9 mouse cellular contexts compared by ENCODE assay signal in genomic region chr6:48572572-48573061, GRCm38 (mm10). TPM values are rescaled to one million over a fixed set of nuclear protein-coding genes. Genes with fewer than 3 reads are reported as not detected.
A peak's percentile ranks its signal among the peaks of the same experiment; 100 is the strongest.
DNase-seq lines count a peak whose midpoint lies in the region; ATAC-seq and TF ChIP-seq lines count a peak whose summit lies in the region.
"Had no signal": no experiment of that assay in that cellular context is flagged by ENCODE, and none has a peak within 500 bp of the region (broad histone marks: within the 10 kb centered on the region; RNA-seq: fewer than 3 reads in every experiment).

Rarres2 (minus strand) TSS chr6:48572789.

- peak; percentile 69 for ATAC-seq in kidney, embryonic 14.5 days (ENCODE audit: low FRiP score, low TSS enrichment)

- H3K9ac ChIP-seq in kidney, embryonic 14.5 days (ENCODE audit: low read depth, low read length): peak within 1 kb of the TSS; percentile 28; the same call in 1 of the 2 replicates
- H3K9ac ChIP-seq: hindbrain, embryonic 15.5 days had no signal

- H3K4me3 ChIP-seq in kidney, embryonic 14.5 days (ENCODE audit: low read length): peak within 1 kb of the TSS; percentile 11; the same call in 1 of the 2 replicates
- peak within 1 kb of the TSS; percentile 53 for H3K4me3 ChIP-seq in lung, adult 2 months (replicated peaks; ENCODE audit: extremely low read depth, low read depth, low read length)
- H3K4me3 ChIP-seq: hindbrain, embryonic 15.5 days had no signal

- H3K27me3 ChIP-seq in kidney, embryonic 14.5 days (ENCODE audit: control insufficient read depth, insufficient read depth, low read length): no peaks in the 10 kb centered on the region
- H3K27me3 ChIP-seq: hindbrain, embryonic 15.5 days had no signal

- peak within 1 kb of the TSS; percentile 35 for H3K4me2 ChIP-seq in kidney, embryonic 14.5 days (replicated peaks; ENCODE audit: low read depth, low read length)
- H3K4me2 ChIP-seq: hindbrain, embryonic 15.5 days had no signal

- H3K9me3 ChIP-seq in kidney, embryonic 14.5 days (ENCODE audit: control insufficient read depth, low read length): no peaks in the 10 kb centered on the region
- H3K9me3 ChIP-seq: hindbrain, embryonic 15.5 days had no signal

- WGBS in kidney, embryonic 14.5 days: 13% methylated on average over 6 of the region's 6 CpGs
- WGBS in lung, adult 2 months: 31% methylated on average over 6 of the region's 6 CpGs

- TF ChIP-seq POLR2A in lung, adult 2 months (IDR thresholded peaks at IDR 0.05; ENCODE audit: borderline replicate concordance, extremely low read depth, low read depth, low read length): peak; percentile 3; the same call in 1 of the 2 replicates

- peaks cover 26% of the 10 kb centered on the region; the same call in 1 of the 2 replicates for H3K4me1 ChIP-seq in kidney, embryonic 14.5 days (ENCODE audit: control insufficient read depth, insufficient read depth, low read length)
- peaks cover 2% of the 10 kb centered on the region; the same call in 1 of the 2 replicates for H3K4me1 ChIP-seq in lung, adult 2 months (ENCODE audit: control insufficient read depth, insufficient read depth, low read length)

- no peak for TF ChIP-seq CTCF in lung, adult 2 months (IDR thresholded peaks at IDR 0.05; ENCODE audit: insufficient read depth, low read length)

- no peaks in the 10 kb centered on the region for H3K36me3 ChIP-seq in kidney, embryonic 14.5 days (ENCODE audit: control insufficient read depth, insufficient read depth, low read length)
- H3K36me3 ChIP-seq: hindbrain, embryonic 15.5 days had no signal

- no peak for DNase-seq in thymus, postnatal 0 days (ENCODE audit: low spot score)
- no peak for DNase-seq in thymus, adult 18-20 months
- peak; percentile 99 for DNase-seq in heart, adult 11 months
- no peak for DNase-seq in lung, adult 2 months
- DNase-seq in frontal cortex, postnatal 36 days (ENCODE audit: low spot score in 2 of 2): no peak
- DNase-seq in ovary, postnatal 36 days (ENCODE audit: low spot score): no peak
- no peak for DNase-seq in ovary, postnatal 14 days (ENCODE audit: low spot score)

- H3K27ac ChIP-seq in kidney, embryonic 14.5 days (ENCODE audit: low read depth, low read length): peak within 1 kb of the TSS; percentile 73; the same call in 1 of the 2 replicates
- H3K27ac ChIP-seq: hindbrain, embryonic 15.5 days had no signal

RNA-seq across cellular contexts. Expression of gene Rarres2, which starts in this region (rescaled TPM):
- polyA plus RNA-seq in thymus, postnatal 0 days (2015; fragmentation: Nextera tagmentation; extraction: Ambion mirVana): 14.9 and 18.0 TPM in 2 replicates
- polyA plus RNA-seq in kidney, embryonic 14.5 days (2014; fragmentation: Nextera tagmentation; extraction: Ambion mirVana): 44.2 and 59.0 TPM in 2 replicates
- polyA plus RNA-seq in lung, adult 2 months (2012; rRNA removed): 179 and 229 TPM in 2 replicates
